Mouse (Mus musculus): ENCODE measurements around the gene Mau2.
"Not testable (repeated sequence)": the region's sequence is repeated elsewhere in the genome, so short reads cannot be mapped to it uniquely, and the experiment has no call there.

Gene Mau2

DNA sequence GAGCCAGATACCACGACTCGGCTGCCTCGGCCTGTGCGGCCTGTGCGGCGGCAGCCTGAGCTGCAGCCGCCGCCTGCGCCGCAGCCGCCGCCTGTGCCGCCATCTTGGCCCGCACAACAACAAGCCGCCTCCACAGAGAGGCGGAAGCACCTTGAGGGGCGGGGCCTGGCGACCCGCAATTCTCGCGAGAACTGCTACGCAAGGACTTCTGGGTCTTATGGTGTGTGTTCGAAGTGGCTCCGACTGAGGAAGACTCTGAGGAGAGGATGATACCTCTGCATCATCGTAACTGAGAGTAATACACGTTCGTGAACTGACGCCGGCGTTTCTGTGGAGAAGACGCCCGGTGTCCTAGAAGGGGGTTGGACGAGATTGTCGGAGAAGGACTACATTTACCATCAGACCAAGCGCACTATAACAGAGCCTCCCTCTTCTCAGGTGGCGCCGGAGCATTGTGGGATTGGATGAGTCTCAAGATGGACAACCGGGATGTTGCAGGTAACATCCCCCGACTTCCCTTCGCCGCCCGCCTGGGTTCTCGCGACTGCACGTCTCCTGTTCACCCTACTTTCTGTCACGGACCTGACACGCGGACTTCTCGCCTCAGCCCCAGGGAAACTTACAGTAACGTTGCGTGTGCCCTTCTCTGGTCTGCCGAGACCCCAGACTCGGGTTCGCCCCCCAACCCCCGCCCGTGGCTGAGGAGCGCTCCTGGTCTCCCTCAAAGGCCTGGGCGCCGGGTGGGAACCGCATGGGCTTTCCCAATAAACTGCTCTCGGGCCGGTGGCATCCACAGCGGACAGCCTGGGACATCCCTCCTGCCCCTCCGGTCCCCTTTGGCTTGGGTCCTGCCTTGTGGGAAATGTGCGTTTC lies at the start of gene Mau2, which contains the start of gene Sugp1:
Gene Mau2, minus strand, starts transcription at position 152 of the 873 bp plus-strand sequence.
Gene Sugp1, plus strand, starts transcription at position 231 of the 873 bp plus-strand sequence.
- DNase-seq (ENCODE audit: low spot score): peak; percentile 87

DNA sequence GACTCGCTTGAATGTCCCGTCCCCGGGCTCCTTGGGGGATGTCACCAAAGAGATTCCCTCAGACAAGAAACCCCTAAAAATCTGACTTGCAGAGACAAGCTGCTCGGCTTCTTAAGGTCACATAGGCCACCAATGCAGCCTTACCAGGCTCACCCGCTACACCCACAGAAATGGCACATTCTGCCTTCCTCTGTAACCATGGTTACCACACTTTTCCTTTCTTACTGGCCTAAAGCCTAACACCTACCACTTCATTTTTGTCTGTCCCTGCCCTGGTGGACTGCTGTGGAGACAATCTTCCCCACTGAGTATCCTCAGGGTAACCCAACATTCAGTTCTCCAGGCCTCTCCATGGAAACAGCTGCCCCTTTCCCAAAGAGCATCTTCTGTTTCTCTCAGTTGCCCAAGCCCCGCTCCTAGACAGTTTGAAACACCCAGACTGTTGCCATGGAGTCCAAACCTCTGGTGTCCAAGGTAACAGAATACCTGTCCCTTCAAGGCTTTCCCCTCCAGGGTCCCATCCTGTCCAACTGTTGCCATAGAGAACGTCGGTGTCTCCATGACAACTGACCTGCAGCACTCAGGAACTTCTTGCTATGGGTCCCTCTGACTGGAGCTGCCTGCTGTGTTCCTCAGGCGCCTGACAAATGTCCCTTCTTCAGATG lies 46.9 kb upstream of the Mau2 start:
- no peak for DNase-seq (ENCODE audit: low spot score)

DNA sequence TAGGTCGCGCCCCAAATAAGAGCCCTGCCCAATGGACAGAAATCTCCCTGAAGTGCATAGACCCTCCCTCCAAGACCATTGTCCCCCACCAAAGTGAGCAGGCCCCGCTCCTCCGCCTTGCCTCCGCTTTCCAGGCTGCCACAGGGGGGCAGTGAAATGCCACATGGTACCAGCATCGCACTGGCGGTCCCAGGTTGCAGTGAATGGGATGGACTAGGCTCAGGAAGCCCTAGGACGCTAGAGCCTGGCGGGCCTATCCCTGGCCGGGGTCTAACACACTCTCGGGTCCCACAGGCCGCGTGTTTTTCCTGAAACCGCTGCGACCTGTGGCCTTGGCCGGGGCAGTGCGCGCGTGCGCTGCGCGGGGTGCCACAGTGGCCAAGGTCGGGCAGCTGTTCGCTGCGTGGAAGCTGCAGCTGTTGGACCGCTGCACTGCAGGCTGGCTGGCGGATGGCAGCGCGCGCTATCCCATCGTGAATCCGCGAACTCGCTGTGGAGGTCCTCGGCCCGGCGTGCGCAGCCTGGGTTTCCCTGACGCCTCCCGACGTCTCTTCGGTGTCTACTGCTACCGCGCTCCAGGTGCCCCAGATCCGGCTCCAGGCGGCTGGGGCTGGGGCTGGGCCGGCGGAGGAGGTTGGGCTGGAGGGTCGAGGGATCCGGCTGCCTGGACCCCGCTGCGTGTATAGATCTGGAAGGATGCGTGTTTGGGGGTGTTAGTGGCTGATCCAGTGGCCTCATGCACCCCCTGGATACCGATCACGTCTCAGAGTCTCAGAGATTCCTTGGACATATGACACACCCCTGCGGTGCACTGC lies 45.5 kb upstream of the Mau2 start:
- DNase-seq (ENCODE audit: low spot score): no peak

DNA sequence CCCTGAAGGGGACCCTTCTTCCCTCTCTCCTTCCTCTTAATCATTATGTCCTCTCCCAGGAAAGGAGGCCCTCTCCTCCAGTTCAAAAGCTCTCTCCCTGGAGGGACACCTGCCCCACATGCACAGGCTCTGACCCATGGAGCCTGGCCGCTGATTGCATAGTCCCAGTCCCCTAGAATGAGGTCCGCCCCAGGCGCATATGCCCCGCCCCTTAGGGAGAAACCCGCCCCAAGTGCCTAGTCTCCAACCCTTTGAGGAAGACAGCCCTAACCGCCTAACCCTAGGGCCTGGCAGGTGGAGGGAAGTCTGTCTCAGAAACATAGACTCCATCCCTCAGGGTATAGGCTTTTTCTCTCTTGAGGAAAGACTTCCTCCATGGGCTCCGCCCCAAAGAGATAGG lies 44.7 kb upstream of the Mau2 start:
- no peak for DNase-seq (ENCODE audit: low spot score)

DNA sequence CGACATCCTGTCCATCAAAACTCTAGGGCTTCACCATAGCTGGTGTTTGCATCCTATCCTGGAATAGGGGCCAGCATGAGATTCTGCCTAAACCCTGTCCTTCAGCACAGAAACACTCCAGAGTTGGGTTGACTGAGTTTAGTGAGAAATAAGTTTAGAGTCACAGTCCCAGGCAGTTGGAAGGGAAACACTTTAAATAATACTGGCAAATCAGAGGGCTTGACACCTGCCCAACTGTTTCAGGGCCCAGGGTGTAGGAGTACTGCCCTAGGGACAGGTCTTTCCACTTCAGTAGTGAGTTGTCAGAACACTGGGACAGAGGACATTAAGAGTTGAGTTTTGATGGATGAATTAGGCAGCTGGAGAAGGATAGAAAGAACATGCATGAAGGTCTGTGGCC lies 43.6 kb upstream of the Mau2 start:
- no peak for DNase-seq (ENCODE audit: low spot score)

DNA sequence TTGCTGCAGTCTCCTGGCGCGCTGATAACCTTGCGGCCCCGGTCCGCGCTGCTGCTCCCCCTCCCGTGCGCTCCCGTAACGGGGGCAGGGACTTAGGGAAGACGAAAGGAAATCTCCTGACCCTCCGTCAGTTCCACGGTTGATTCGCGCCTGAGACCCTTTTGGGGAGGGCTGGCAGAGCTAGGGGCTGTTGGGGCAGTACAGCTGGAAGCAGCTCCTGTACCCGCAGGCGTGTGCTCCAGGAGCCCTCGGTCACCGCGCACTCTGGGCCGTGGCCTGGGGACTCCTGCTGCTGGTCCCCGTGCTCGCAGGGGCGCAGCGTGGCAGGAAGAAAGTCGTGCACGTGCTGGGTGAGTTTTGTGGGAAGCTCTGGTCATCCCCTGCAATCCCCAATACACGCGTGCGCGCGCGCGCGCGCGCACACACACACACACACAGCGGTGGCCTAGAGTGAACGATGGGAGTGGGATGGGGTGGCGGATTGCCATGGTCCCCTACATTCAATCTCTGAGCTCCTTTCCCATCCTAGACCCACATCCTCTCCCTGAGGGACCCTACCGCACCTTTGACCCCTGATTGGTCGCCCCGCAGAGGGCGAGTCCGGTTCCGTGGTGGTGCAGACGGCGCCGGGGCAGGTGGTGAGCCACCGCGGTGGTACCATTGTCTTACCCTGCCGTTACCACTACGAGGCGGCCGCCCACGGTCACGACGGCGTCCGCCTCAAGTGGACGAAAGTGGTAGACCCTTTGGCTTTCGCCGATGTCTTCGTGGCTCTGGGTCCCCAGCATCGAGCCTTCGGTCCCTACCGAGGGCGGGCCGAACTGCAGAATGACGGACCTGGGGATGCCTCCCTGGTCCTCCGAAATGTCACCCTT lies 41.9 kb upstream of the Mau2 start:
- DNase-seq (ENCODE audit: low spot score): no peak

DNA sequence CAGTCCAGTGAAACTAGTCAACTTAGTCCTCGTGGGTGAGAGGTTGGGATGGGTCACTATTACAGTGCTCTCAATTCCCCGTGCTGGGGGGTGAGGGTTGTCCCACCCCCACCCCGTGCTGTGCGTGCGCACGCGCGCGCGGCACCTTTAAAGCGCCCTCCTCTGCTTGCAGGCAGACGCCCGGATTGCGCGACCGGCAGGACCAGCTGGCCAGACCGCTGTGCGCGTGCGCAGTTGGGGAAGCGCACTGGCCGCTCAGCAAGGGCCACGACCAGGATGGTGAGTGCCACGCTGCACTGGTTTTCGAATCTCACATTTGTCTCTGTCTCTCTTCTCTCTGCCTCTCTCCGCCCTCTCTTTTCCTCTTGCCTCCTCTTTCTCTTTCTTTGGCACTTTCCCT lies 40.8 kb upstream of the Mau2 start, which contains the start of gene Hapln4:
Gene Hapln4, plus strand, starts transcription at position 173 of the 400 bp plus-strand sequence.
- DNase-seq (ENCODE audit: low spot score): no peak

DNA sequence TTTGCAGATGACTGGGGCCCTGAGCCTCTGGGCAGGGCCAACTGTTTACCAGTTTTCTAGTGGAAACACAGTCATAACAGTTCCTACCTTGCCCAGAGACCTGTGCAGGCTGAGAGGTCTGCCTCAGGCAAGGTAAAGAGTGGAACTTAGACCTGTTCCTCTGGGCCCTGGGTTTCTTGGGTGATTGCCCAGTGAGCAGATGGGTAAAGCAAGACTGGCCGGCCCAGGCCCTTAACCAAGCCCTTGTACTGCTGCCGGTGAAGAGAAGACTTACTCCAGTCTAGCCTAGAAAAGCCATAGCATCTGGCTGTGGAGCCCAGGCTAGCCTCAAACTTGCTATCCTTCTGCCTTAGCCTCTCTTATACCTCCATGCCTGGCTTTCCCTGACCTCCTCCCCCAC lies 39.4 kb upstream of the Mau2 start:
- DNase-seq (ENCODE audit: low spot score): no peak

DNA sequence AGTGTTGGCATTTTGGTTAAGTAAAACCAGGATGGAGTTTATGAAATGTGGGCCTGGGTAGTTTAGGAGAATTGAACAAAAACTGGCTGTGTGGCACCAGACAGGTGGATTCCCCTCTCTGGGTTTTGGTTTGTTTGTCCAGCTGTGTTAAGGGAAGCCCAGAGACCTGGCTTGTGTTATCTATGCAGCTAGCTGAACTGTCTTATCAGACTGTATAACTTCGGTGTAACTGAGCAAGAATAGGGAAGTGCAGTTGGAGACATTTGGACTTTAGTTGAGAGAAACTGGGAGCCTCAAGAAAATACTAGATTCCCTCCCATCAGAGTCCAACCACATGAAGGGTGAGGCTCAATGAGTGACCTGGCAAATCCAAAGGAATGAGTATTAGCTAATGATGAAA lies 31.1 kb upstream of the Mau2 start:
- DNase-seq (ENCODE audit: low spot score): no peak

DNA sequence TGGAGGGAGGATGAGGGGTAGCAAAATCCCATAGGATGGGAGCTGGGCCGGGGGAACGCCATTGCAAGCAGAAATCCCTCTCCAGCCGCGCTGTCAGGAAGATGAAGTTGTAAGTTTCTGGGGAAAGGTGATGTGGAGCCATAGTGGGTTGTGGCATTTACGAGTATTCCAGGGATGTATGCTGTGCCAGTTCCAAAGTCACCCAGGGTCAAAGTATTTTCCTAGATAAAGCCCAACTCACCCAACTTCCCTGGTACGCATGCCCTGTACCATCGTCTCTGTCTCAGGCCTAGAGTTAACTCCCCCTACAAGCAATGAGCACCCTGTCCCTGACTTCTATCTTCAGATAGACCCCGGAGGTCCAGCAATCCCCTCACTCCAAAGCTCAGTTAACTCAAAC lies 30.6 kb upstream of the Mau2 start:
- no peak for DNase-seq (ENCODE audit: low spot score)

DNA sequence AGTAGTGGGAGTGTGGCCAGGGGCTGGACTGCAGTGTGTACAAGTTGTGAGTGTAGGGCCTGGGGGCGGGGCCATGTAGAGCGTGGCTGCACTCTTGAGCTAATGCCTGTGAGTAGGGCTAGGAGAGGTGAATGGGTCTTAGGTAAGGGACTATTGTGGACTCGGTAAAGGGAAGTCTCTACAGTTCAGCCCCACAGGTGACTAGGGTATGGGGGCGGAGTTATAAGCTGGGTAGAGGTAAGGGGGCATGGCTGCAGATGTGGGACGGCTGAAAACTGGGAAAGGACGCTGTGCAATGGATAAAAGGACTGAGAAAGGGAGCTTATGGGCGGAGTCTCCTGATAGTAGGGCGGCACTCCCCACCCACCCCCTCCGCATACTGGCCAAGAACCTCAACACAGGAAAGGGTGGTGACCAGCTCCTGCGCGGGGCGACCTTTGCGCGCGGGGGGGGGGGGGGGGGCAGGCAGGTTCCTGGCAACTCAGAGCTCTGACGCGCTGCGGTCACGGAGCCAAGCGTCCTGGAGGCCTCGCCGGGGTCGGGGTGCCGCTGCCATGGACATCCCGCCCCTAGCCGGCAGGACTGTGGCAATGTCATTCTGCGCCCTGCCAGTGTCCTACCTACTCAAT lies 30.0 kb upstream of the Mau2 start, which contains the start of gene Tm6sf2:
Gene Tm6sf2, plus strand, starts transcription at position 484 of the 629 bp plus-strand sequence.
- no peak for DNase-seq (ENCODE audit: low spot score)

DNA sequence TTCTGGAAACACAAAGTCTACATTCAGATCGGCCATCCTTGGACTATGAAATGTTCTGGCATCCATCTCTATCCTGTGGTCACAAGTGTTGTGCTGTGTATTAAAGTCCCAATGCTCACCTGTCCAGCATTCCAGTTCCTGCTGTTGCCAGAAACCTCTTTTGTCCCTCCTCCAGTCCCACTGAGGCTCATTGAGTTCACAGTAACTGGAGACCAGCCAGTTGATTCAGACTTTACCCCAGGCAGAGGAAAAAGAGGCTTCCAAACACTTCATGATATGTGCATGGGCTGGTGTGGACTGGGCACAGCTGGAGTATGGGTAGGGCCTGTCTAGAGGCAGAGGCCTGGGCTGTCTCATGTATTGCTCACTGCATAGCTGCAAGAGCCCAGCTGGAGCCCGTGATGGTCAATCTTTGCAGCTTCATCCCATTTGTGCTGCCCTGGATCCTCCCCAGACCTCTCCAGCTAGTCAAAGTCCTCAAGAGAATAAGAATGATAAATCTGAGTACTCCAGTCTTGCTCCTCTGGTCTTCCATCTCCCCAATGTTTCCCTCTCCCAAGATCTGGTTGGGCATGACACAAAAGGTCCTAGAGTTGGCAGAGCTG lies 29.4 kb upstream of the Mau2 start:
- no peak for DNase-seq (ENCODE audit: low spot score)

DNA sequence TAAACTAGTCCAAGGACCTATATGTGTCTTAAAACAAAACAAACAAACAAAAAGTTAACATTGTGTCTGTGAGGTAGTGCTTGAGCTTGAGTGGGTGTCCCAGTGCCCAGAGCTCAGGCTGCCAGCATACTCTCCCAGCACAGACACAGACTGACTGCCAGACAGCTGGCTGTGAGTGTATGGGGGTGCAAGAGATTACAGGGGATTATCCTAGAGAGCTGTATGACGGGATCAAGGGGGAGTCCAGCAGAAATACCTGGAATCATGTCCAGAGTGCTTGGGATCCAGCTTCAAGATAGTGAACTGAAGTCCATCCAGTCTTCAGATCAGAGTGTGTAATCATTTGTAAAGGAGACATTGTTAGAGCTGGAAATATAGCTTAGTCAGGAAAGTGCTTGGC lies 15.2 kb upstream of the Mau2 start:
- DNase-seq (ENCODE audit: low spot score): no peak

DNA sequence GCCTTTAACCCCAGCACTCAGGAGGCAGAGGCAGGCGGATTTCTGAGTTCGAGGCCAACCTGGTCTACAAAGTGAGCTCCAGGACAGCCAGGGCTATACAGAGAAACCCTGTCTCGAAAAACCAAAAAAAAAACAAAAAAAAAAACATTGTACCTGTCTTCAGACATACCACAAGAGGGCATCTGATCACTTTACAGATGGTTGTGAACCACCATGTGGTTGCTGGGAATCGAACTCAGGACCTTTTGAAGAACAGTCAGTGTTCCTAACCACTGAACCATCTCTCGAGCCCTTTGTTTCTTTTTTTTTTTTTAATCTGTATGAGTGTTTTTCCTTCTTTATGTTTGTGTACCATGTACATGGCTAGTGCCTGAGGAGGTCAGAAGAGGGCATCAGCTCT lies 7.9 kb upstream of the Mau2 start:
- DNase-seq (ENCODE audit: low spot score): not testable (repeated sequence)

DNA sequence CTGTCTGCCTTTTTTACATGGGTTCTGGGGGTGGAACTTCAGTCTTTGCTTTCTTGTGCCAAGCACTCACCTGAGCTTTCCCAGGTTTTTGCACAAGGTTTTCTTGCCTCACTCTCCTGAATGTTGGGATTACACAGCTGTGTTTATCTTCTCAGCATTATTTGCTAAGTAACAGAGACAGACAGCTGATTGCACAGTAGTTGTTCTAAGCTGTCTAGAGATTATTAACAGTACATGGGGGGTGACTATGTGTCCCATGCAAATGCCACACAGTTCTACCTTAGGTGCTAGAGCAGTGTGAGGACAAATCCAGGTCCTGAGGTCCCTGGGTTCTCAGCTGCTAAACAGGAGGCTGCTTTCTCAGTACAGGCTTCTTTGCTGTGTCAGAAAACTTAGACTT lies 7.1 kb upstream of the Mau2 start:
- DNase-seq (ENCODE audit: low spot score): no peak

DNA sequence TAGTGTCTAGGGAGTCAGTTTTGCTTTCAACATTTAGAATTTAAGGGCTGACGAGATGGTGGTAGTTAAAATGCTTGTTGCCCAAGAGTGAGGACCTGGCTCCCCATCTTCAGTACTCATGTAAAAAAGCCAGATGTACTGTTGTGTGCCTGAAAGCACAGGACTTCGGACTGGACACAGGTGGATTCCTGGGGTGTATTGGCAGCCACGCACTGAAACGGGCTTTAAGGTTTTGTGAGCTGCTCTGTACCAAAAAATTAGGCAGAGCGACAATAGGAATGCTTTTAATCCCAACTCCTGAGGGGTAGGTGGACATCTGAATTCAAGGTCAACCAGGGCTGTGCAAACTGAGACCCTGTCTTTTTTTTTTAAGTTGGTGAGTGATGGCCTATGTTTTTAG lies 1.5 kb upstream of the Mau2 start:
- DNase-seq (ENCODE audit: low spot score): no peak

DNA sequence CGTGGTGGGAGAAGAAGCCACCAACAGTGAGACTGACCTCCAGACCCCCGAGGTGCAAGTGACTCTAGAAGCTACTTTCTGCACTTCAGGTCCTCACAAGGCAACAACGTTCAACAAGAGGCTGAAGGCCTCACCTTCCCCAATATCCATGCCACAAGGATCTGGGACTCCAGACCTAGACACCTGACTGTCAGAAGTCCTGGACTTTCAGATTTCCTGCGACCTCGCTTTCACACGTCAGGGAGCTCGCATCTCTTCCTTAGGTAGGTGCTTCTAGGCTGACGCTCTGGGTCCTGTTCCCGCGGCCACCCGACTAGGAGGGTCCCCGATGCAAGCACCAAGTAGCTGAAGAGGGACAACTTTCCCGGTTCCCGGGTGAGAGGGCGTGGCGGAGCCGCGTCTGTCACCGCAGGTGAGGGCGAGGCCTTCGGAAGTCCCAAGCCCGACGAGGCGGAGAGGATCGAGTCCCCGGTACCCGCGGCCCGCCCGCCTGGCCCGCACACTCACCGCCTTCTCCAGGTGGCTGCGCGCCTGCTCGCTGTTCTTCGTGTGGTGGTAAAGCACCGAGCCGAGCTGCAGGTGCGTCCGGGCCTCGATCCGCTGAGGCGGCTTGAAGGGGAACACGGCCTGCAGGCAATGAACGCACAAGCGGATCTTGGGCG lies 518 bp downstream of the Mau2 start:
- no peak for DNase-seq (ENCODE audit: low spot score)

DNA sequence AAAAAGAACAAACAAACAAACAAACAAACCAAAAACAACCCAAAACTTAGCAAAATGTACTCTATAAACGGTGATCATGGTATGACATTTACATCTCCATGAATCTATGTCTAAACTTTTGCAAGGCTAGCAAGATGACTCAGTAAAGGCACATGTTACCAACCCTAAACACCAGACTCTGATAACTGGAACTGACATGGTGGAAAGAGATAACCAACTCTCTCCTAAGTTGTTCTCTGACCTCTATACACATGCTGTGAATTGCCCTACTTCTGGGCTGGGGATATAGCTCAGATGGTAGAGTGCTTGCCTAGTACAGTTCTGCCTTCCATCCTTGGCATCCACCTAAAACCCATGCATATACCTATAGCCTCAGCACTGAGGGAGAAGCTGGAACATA lies 4.5 kb downstream of the Mau2 start:
- DNase-seq (ENCODE audit: low spot score): no peak

DNA sequence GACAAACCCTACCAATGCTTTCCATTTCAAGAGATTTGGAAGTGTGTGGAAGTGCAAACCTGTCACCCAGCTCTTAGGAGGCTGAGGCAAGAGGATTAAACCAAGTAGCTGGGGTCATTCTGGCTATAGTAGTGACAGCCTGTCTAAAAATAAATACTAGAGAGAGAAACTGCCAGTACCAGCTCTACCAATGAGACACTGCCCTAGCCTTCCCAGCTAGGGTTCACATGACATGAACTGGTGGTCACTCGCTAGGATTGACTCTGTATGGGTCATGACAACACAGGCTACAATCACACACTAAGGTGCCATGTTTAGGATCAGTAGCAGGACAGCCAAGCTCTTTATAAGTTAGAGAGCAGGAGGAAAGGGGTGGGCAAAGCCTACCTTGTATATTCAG lies 12.3 kb downstream of the Mau2 start:
- no peak for DNase-seq (ENCODE audit: low spot score)

DNA sequence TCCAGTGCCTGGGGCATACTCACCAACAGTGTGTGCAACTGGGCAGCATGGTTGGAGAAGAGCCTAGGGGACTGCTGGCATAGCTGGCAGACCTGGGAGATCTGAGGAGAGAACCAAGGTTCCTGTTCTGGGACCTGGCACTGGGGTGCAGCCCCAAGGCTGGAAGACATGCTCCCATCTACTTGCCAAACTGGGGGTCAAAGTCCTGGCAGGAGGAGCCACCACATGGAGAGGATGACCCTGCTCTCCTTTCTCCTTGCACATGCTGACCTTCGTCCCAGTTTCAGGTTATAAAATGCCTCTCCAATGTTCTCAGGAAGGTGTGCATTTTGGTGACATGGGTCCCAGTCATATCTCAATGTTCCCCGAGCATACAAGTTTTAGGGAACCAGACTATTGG lies 16.4 kb downstream of the Mau2 start:
- no peak for DNase-seq (ENCODE audit: low spot score)

Measured in layer of hippocampus, adult 9-10 months (tissue).